Mouse (Mus musculus) CD8-positive naive resting alpha-beta T cell, adult 57 days (primary cell): Measurements from ENCODE around the gene Col1a1. TPM values are rescaled to one million over a fixed set of nuclear protein-coding genes. Genes with fewer than 3 reads are reported as not detected.

ENCODE experiments used
- total RNA-seq: library from RNA; stranded (reverse); gene quantifications from one replicate; pipeline ENCODE4 v1.2.4, GENCODE M21; 2023

Gene Col1a1
- total RNA-seq = 0.73 TPM

DNA sequence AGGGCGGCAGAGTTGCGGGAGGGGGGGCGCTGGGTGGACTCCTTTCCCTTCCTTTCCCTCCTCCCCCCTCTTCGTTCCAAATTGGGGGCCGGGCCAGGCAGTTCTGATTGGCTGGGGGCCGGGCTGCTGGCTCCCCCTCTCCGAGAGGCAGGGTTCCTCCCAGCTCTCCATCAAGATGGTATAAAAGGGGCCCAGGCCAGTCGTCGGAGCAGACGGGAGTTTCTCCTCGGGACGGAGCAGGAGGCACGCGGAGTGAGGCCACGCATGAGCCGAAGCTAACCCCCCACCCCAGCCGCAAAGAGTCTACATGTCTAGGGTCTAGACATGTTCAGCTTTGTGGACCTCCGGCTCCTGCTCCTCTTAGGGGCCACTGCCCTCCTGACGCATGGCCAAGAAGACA, at the start of gene Col1a1:
Gene Col1a1, plus strand, starts transcription at position 180 of the 400 bp plus-strand sequence.

DNA sequence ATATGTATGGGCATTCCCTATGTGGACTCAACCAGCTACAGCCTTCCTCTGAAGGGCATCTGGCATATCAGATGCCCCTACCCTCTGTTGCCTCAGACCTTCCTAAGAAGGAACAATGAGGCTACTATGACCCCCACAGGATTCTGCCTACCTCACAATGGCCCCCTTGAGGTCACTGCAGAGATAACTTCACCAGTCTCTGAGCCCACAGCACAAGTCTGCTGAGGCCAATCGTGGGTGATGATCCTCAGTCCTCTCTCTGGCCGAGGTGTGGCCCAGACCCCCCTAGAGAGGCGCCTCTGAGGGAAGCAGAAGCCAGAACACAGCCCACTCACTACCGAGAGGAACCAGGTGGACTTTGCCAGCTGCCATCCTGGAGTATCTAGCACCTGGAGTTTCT, 31.4 kb downstream of the Col1a1 start, which contains the start of gene Hils1:
Gene Hils1, plus strand, starts transcription at position 175 of the 400 bp plus-strand sequence.

DNA sequence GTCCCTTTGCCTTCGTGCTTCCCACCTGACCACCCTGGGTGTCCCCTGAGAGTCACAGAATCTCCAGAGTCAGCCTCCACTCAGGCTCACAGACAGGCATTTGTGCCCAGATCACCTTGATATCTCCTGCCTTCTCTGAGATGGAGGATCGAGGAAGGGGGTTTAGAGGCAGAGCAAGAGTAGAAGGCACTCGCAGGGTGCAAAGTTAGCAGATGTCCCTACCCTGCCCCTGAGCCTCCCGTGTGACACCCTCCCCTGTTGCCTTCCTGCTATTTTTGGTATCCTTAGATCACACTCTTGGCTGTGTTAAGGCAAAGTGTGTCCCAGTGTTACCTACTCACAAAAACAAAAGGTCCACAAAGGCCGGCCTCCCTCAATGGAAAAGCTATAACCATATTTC, 40.2 kb downstream of the Col1a1 start, which contains the start of gene Sgca:
Gene Sgca, minus strand, starts transcription at position 129 of the 400 bp plus-strand sequence.

DNA sequence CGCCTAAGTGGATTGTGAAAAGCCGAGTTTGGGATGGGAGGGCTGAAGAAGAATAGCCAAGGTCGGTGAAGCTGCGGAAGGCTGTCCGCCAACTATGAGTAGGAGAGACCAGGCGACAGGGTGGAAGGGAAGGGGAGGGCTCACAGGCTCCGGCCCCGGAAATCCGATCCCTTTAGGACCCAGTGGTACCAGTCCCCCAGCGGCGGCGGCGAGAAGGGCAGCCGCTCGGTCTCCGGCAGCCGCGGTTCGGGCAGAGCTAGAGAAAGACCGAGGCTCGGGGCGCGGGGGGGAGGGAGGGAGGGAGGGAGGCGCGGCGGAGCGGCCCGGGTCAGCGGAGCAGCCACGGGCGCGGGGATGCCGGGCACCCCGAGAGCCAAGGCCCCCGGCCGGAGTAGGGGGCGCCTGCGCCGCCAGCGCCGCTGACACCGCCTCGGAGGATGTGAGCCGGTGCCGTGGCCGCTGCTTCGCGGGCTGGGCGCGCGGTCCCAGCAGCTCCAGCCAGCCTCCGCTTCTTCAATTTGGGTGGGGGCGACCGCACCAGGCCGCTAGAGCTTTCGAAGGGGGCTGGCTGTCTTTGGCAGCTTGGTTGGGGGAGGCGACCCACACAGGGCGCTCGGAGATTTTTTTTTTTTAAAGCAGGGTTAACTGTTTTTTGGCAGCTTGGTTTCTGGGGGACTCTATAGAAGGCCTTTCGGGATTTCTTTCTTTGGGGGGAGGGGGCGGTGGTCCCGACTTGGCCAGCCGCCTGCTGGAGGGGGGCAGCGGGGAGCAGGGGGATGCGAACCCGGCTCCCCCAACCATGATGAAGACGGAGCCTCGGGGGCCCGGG, 54.9 kb downstream of the Col1a1 start, which contains the start of gene Ppp1r9b:
Gene Ppp1r9b, plus strand, starts transcription at position 287 of the 829 bp plus-strand sequence.

Other genes starting within 250 kb of the Col1a1 start
- gene Gm11541, start 231.7 kb upstream of the Col1a1 start, total RNA-seq = not detected
- not detected for gene Cdc34b, start 194.4 kb upstream of the Col1a1 start, total RNA-seq
- gene Tmem92, start 153.5 kb upstream of the Col1a1 start, total RNA-seq = not detected
- not detected for gene Hils1, start 31.4 kb downstream of the Col1a1 start, total RNA-seq
- not detected for gene Sgca, start 40.1 kb downstream of the Col1a1 start, total RNA-seq
- 131 TPM for gene Ppp1r9b, start 54.8 kb downstream of the Col1a1 start, total RNA-seq
- 0.52 TPM for gene Samd14, start 73.7 kb downstream of the Col1a1 start, total RNA-seq
- gene Pdk2, start 105.1 kb downstream of the Col1a1 start, total RNA-seq = 13.4 TPM
- 2.4 TPM for gene Itga3, start 140.6 kb downstream of the Col1a1 start, total RNA-seq
- gene Dlx3, start 183.9 kb downstream of the Col1a1 start, total RNA-seq = not detected
- not detected for gene Dlx4, start 210.0 kb downstream of the Col1a1 start, total RNA-seq